Mouse (Mus musculus) liver, embryonic 12.5 days (tissue): ENCODE results near the gene Pet117. TPM values are rescaled to one million over a fixed set of nuclear protein-coding genes. Genes with fewer than 3 reads are reported as not detected.
"Not testable (repeated sequence)": the region's sequence is repeated elsewhere in the genome, so short reads cannot be mapped to it uniquely, and the experiment has no call there.

Source experiments
- ATAC-seq: fragments of 200-750 bp; cut with Nextera tagmentation; 2 replicates; pipeline ENCODE4 v1.8.0; 2017; ENCODE audit warnings: moderate number of reproducible peaks, mild to moderate bottlenecking, moderate library complexity
- H3K27ac ChIP-seq: fragments of 300-500 bp; sonication (generic); 2 replicates; pipeline ENCODE4 v1.5.1; 2016; ENCODE audit warnings: mild to moderate bottlenecking
- H3K27me3 ChIP-seq: fragments of 300-500 bp; sonication (generic); replicated peaks from 2 replicates; pipeline ENCODE4 v1.6.1; 2016; ENCODE audit warnings: mild to moderate bottlenecking, moderate library complexity
- H3K36me3 ChIP-seq: fragments of 300-500 bp; sonication (generic); 2 replicates; pipeline ENCODE4 v1.6.1; 2016; ENCODE audit warnings: mild to moderate bottlenecking, moderate library complexity
- H3K4me1 ChIP-seq: fragments of 300-500 bp; sonication (generic); 2 replicates; pipeline ENCODE4 v1.6.1; 2016
- H3K4me2 ChIP-seq: fragments of 300-500 bp; sonication (generic); 2 replicates; pipeline ENCODE4 v1.6.1; 2016; ENCODE audit warnings: mild to moderate bottlenecking, moderate library complexity
- H3K4me3 ChIP-seq: fragments of 300-500 bp; sonication (generic); 2 replicates; pipeline ENCODE4 v1.5.1; 2016; ENCODE audit warnings: mild to moderate bottlenecking, moderate library complexity
- H3K9ac ChIP-seq: fragments of 300-500 bp; sonication (generic); 2 replicates; pipeline ENCODE4 v1.6.1; 2016; ENCODE audit warnings: mild to moderate bottlenecking, moderate library complexity
- H3K9me3 ChIP-seq: fragments of 300-500 bp; sonication (generic); replicated peaks from 2 replicates; pipeline ENCODE4 v1.6.1; 2016; ENCODE audit warnings: mild to moderate bottlenecking, moderate library complexity
- WGBS: fragments of 180-500 bp; shearing (Covaris S2); methylation state at CpG from one replicate; pipeline ENCODE4 v1.1.7; 2016; ENCODE audit not compliant: insufficient replicate concordance; 5-methylcytosine and 5-hydroxymethylcytosine counted together
- polyA plus RNA-seq: library from polyadenylated mRNA; unstranded; fragments of >200 nt; fragmentation: Nextera tagmentation; extraction: Ambion mirVana; gene quantifications from 2 replicates; pipeline ENCODE4 v1.2.1, GENCODE M21; 2016

Pet117 gene
- polyA plus RNA-seq, 1 experiment from 2014 or later: not detected

DNA sequence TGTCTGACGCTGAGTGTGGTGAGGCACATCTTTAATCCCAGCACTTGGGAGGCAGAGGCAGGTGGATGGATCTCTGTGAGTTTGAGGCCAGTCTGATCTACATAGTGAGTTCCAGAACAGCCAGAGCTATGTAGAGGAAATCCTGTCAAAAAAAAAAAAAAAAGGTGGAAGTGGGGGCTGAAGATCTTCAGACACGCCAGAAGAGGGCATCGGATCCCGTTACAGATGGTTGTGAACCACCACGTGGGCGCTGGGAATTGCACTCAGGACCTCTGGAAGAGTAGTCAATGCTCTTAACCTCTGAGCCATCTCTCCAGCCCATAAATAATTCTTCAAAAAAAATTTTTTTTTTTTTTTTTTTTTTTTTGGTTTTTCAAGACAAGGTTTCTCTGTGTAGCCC, 30.6 kb upstream of the Pet117 start:
- H3K4me1 ChIP-seq, ATAC-seq, H3K4me2 ChIP-seq, H3K4me3 ChIP-seq, H3K9ac ChIP-seq, H3K9me3 ChIP-seq, H3K36me3 ChIP-seq, H3K27ac ChIP-seq: not testable (repeated sequence)
- H3K27me3 ChIP-seq: peaks cover 35% of the 10 kb centered on the region
- 60% methylated on average over 6 of the region's 6 CpGs for WGBS

DNA sequence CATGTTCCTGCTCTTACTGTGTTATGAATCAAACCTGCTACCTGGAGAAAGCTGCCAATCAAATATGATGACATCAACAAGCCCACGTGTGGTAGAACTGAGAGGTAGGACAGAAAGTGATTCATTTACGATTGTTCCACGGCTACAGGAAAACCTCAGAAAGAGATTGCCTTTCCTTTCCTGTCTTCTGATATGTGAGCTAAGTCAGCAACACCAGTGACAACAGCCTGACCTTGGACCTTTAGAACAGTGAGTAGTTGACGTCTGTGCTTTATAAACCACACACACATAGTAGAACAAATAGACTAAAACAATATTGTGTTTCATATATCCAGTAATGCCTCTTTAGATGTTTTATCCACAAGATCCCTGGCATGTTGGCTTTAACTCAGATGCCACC, 25.6 kb upstream of the Pet117 start:
- H3K27me3 ChIP-seq: peaks cover 10% of the 10 kb centered on the region; the same call in 1 of the 2 replicates
- no peaks in the 10 kb centered on the region for H3K36me3 ChIP-seq
- H3K27ac ChIP-seq: no peak overlapping the region
- 32% methylated on average over 4 of the region's 4 CpGs for WGBS
- no peak for ATAC-seq
- H3K4me2 ChIP-seq: no peak overlapping the region
- no peak overlapping the region for H3K9ac ChIP-seq
- no peaks in the 10 kb centered on the region for H3K4me1 ChIP-seq
- no peaks in the 10 kb centered on the region for H3K9me3 ChIP-seq
- no peak overlapping the region for H3K4me3 ChIP-seq

DNA sequence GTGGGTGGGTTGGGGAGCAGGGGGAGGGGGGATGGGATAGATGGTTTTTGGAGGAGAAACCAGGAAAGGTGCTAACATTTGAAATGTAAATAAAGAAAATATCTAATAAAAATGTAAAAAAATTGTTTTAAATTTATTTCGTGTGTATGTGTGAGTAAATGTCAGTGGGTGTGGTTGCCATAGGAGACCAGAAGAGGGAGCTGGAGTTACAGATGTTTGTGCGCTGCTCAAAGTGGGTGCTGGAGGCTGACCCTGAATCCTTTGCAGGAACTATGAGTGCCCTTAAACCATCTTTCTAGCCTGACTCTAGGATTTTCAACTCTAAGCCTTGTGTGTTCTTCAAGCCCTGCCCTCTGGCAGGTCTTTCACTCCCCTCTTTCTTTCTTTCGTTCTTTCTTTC, 20.3 kb upstream of the Pet117 start:
- no peak overlapping the region for H3K4me2 ChIP-seq
- no peaks in the 10 kb centered on the region for H3K9me3 ChIP-seq
- 44% methylated on average over 3 of the region's 3 CpGs for WGBS
- H3K4me1 ChIP-seq: no peaks in the 10 kb centered on the region
- no peaks in the 10 kb centered on the region for H3K36me3 ChIP-seq
- H3K27ac ChIP-seq: no peak overlapping the region
- no peak for ATAC-seq
- H3K9ac ChIP-seq: no peak overlapping the region
- no peak overlapping the region for H3K4me3 ChIP-seq
- peaks cover 10% of the 10 kb centered on the region; the same call in 1 of the 2 replicates for H3K27me3 ChIP-seq

- Histone ChIP-seq H3K4me3 (no peak overlapping the region), H3K36me3 (no peaks in the 10 kb centered on the region), H3K27me3 (no peaks in the 10 kb centered on the region; the same call in 1 of the 2 replicates), H3K27ac (no peak overlapping the region), H3K4me1 (no peaks in the 10 kb centered on the region), H3K9ac (no peak overlapping the region), H3K4me2 (no peak overlapping the region), H3K9me3 (no peaks in the 10 kb centered on the region)
- no peak for ATAC-seq
- 70% methylated on average over 11 of the region's 11 CpGs for WGBS
Measured at GRCm38 (mm10) chr2:144352843-144353242, 16.0 kb upstream of the Pet117 start.

DNA sequence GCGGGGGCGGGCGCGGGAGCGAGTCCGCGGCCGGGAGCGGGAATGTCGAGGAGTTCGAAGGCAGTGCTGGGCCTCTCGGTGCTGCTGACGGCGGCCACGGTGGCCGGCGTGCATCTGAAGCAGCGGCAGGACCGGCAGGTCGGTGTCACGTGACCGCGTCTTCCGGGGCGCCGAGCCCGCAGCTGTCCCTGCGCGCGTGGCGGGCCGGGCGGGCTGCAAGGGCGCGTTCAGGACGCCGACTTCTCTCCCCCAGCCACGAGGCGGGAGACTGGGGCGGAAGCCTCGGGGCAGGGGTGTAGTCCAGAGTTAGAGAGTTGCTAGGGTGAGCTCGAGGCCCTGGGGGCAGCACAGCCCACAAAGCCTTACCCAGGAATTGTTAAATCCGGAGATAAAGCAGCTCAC, 225 bp downstream of the Pet117 start:
- peak overlapping the region; percentile 89 for H3K27ac ChIP-seq
- WGBS: 0% methylated on average over 41 of the region's 43 CpGs
- H3K4me3 ChIP-seq: peak overlapping the region; percentile 86
- H3K9me3 ChIP-seq: no peaks in the 10 kb centered on the region
- H3K36me3 ChIP-seq: peaks cover 16% of the 10 kb centered on the region
- H3K27me3 ChIP-seq: no peaks in the 10 kb centered on the region
- H3K9ac ChIP-seq: peak overlapping the region; percentile 88
- ATAC-seq: peak; percentile 84
- H3K4me2 ChIP-seq: peak overlapping the region; percentile 84
- peaks cover 29% of the 10 kb centered on the region for H3K4me1 ChIP-seq

DNA sequence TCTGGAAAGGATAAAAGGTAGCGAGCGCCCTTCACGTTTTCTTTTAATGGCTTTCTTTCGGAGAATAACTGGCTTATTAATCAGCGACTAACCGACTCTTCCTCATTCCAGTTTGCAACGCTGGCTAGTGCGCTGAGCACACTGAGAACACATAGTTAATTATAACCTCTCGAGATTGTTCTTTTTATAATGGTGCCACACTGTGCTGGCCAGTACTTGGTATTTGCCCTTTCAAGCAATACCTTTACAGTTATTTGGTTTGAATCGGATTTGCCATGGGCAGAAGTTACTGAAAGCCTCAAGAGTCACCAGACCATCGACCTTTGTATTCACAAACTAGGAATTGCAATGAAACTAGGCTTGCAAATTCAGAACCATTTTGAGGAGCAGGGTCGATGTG, 715 bp downstream of the Pet117 start:
- Histone ChIP-seq H3K27ac (peak overlapping the region; percentile 89), H3K9ac (peak overlapping the region; percentile 88), H3K36me3 (peaks cover 21% of the 10 kb centered on the region), H3K4me2 (peak overlapping the region; percentile 84), H3K4me1 (peaks cover 29% of the 10 kb centered on the region), H3K27me3 (no peaks in the 10 kb centered on the region), H3K4me3 (peak overlapping the region; percentile 86), H3K9me3 (no peaks in the 10 kb centered on the region)
- WGBS: 2% methylated on average over 12 of the region's 12 CpGs
- ATAC-seq: no peak

DNA sequence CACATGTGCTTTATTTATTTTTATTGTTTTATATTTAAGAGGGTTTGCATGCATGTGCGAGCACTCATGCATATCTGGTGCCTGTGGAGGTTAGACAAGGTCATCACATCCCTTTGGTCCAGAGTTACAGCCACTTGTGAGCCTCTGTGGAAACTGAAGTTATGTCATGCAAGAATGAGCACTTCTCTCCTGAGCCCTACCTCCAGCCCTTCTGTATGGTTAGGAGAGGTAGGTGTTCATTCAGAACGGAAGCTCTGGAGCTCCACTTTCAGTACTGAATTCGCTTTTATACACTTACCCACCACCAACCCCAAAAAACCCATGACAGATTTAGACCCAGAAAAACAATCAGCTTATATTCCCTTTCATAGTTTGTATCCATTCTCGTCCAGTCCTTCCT, 2.8 kb downstream of the Pet117 start:
- Histone ChIP-seq H3K9me3 (no peaks in the 10 kb centered on the region), H3K4me3 (no peak overlapping the region), H3K4me2 (no peak overlapping the region), H3K9ac (no peak overlapping the region), H3K36me3 (peaks cover 42% of the 10 kb centered on the region), H3K27ac (no peak overlapping the region), H3K4me1 (peaks cover 29% of the 10 kb centered on the region), H3K27me3 (no peaks in the 10 kb centered on the region)
- ATAC-seq: no peak
- WGBS: 84% methylated on average over 4 of the region's 4 CpGs

DNA sequence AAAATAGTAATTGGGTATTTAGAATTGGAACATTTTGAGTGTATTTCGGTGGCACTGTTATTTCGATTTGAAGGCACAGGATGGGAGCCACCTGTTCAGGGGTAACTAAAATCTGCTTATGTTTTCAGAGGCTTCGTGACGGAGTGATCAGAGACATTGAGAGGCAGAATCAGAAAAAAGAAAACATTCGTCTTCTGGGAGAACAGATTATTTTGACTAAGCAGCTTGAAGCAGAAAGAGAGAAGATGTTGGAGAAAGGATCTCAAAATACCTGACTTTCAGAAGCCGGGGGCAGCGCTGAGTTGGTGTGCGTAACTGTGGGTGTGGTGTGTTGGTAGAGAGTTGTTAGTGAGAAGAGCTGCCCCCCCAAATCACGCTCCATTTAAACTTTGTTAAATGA, 4.3 kb downstream of the Pet117 start:
- Histone ChIP-seq H3K4me2 (no peak overlapping the region), H3K4me1 (peaks cover 25% of the 10 kb centered on the region), H3K9me3 (no peaks in the 10 kb centered on the region), H3K27me3 (no peaks in the 10 kb centered on the region), H3K36me3 (peaks cover 56% of the 10 kb centered on the region), H3K4me3 (no peak overlapping the region), H3K27ac (no peak overlapping the region), H3K9ac (no peak overlapping the region)
- 86% methylated on average over 9 of the region's 9 CpGs for WGBS
- no peak for ATAC-seq

DNA sequence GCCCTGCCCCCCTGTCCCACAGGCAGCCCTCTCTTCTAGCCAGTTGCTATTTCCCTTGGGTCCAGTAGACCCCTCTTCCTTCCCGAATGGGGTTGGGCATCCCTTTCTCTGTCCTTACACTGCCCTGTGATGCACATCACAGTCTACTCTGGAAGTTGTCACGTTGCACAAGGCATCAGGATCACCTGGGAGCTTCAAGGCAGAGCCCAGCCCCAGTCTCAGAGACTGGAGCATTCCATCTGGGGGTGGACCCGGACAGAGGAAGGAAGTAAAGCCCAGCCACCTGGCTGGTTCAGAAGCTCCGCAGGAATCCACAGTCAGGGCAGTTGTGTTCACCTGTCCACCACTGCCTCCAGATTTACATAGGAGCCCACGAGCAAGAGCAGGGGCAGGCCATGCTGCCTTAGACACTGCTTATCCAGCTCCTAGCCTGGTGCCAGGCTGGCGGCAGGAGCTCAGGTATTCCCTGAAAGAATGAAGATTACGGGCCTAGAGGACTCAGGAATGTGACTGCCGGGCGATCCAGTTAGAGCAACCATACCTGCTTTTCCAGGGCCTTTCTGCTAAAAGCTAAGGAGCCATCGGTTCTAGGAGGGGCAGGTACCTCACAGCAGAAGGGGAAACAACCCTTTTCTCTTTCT, 6.4 kb downstream of the Pet117 start:
- 78% methylated on average over 10 of the region's 10 CpGs for WGBS
- no peak for ATAC-seq
- Histone ChIP-seq H3K9ac (no peak overlapping the region), H3K4me3 (no peak overlapping the region), H3K4me2 (no peak overlapping the region), H3K27me3 (no peaks in the 10 kb centered on the region), H3K9me3 (no peaks in the 10 kb centered on the region), H3K4me1 (peaks cover 13% of the 10 kb centered on the region), H3K27ac (no peak overlapping the region), H3K36me3 (peaks cover 77% of the 10 kb centered on the region)

DNA sequence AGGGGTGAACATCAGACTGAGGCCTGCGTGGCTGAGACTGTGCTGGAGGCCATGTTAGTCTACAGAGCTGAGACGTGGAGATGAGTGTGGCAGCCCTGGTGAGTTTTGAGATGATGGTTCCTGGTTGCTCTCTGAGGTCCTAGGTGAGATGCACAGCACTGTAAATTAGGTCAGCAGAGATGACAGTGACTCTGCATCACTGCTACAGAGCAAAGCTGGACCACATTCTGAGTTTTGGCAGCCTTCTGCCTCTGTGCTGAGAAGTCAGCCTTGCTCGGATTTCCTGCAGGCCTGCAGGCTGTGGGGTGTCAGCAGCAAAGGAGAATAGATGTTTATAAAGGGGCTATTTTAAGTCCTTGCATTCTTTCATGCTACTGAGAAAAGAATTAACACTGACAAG, 12.5 kb downstream of the Pet117 start:
- Histone ChIP-seq H3K9me3 (no peaks in the 10 kb centered on the region), H3K4me1 (peaks cover 15% of the 10 kb centered on the region), H3K9ac (no peak overlapping the region), H3K36me3 (peaks cover 94% of the 10 kb centered on the region), H3K27ac (no peak overlapping the region), H3K27me3 (no peaks in the 10 kb centered on the region), H3K4me2 (no peak overlapping the region), H3K4me3 (no peak overlapping the region)
- 77% methylated on average over 3 of the region's 3 CpGs for WGBS
- no peak for ATAC-seq

GRCm38 (mm10) chr2:144381741-144382140, 12.9 kb downstream of the Pet117 start:
- H3K4me1 ChIP-seq: peaks cover 15% of the 10 kb centered on the region
- no peak overlapping the region for H3K4me3 ChIP-seq
- no peak for ATAC-seq
- H3K27ac ChIP-seq: no peak overlapping the region
- H3K27me3 ChIP-seq: no peaks in the 10 kb centered on the region
- no peak overlapping the region for H3K9ac ChIP-seq
- WGBS: 83% methylated on average over 4 of the region's 4 CpGs
- H3K4me2 ChIP-seq: no peak overlapping the region
- no peaks in the 10 kb centered on the region for H3K9me3 ChIP-seq
- peaks cover 93% of the 10 kb centered on the region for H3K36me3 ChIP-seq

DNA sequence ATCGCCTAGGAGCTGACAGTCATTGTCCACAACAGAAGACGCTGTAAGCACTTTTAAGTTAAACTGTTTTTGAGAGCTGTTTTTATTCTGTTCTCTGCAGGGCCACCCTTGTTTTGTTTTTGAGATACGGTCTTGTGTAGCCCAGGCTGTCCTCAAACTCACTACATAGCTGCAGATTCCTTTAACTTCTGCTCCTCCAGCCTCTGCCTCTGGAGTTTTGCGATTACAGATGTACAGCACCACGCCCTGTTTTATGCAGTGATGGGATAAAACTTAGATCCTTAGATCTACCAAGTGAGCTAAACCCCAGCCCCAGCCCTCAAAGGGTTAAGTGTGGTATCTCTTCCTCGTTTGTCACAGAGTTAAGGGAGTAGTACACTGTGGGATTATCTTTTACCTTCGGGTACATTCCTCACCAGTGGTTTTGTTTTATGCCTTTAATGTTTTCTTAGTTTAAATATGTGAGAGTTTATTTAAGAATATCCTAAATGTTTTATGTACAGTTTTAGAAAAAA, 13.9 kb downstream of the Pet117 start:
- H3K36me3 ChIP-seq: peaks cover 88% of the 10 kb centered on the region
- H3K9me3 ChIP-seq: no peaks in the 10 kb centered on the region
- 58% methylated on average over 7 of the region's 7 CpGs for WGBS
- no peaks in the 10 kb centered on the region for H3K27me3 ChIP-seq
- no peak overlapping the region for H3K4me3 ChIP-seq
- peak overlapping the region; percentile 22; the same call in 1 of the 2 replicates for H3K27ac ChIP-seq
- H3K9ac ChIP-seq: no peak overlapping the region
- peak overlapping the region; percentile 10; the same call in 1 of the 2 replicates for H3K4me2 ChIP-seq
- H3K4me1 ChIP-seq: peaks cover 15% of the 10 kb centered on the region
- peak; percentile 81 for ATAC-seq

DNA sequence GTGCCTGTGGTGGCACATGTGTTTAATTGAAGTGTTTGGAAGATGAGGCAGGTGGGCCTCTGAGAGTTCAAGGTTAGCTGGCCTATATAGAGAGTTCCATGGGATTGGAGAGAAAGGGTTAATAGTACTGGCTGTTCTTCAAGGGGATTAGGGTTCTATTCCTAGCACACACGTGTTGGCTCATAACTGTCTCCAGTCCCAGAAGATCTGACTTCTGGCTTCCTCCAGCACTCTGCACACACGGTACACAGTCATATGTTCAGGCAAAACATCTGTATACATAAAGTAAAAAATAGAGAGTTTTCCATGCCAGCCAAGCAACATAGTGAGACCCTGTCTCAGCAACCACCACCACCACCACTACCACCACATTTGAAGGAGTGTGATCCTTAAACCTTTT, 17.5 kb downstream of the Pet117 start:
- ATAC-seq: no peak
- no peak overlapping the region for H3K4me2 ChIP-seq
- 81% methylated on average over 2 of the region's 2 CpGs for WGBS
- no peak overlapping the region for H3K27ac ChIP-seq
- peaks cover 83% of the 10 kb centered on the region for H3K36me3 ChIP-seq
- peaks cover 15% of the 10 kb centered on the region for H3K4me1 ChIP-seq
- no peak overlapping the region for H3K9ac ChIP-seq
- no peaks in the 10 kb centered on the region for H3K9me3 ChIP-seq
- no peak overlapping the region for H3K4me3 ChIP-seq
- H3K27me3 ChIP-seq: no peaks in the 10 kb centered on the region
